Mouse (Mus musculus): ENCODE results near the gene Peli2.
A peak's percentile ranks its signal among the peaks of the same experiment; 100 is the strongest.

Gene Peli2

DNA sequence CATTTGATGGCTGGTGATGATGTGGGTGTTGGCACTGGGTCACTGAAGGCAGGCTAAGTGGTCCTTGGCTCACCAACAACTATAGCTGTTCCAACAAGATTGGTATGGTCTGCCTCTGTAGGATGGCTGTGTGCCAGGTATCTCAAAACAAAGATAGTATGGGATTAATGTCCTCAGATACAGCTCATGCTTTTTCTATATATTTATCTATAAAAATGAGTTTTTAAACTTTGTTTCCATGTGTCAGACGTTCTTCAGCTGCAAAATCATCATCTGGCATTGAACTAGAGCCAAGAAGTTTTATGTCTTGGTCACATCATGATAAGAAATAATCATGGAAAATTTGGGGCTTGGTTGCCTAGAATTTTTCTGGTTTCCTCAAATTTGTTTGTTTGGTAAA is 157.7 kb downstream of the Peli2 start:
- no peak for DNase-seq (ENCODE audit: low read depth in 2 of 2, low spot score in 2 of 2)

GRCm38 (mm10) chr14:48286949-48287348 is 166.3 kb downstream of the Peli2 start:
- no peak for DNase-seq (ENCODE audit: low read depth in 2 of 2, low spot score in 2 of 2)

DNA sequence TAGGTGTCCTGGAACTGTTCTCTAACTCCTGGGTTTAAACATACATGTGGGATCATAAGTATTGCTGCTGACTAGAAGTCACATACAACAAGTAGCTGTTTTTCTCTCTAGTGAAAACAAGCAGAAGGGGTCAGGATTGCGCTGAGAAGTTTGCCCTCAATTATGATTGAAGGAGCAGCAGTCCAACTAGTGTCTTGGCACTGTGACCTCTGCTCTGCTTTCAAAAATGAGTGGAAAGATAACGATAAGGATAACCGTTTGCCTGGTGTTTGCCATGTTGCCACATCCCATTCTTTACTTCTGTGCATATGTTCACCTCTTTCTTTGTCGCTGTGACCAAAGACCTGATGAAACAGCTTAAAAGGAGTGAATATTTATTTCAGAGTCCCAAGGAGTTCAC is 167.0 kb downstream of the Peli2 start:
- DNase-seq (ENCODE audit: low read depth in 2 of 2, low spot score in 2 of 2): no peak

- DNase-seq (ENCODE audit: low read depth in 2 of 2, low spot score in 2 of 2): no peak
Measured at GRCm38 (mm10) chr14:48288600-48288999, 168.0 kb downstream of the Peli2 start.

DNA sequence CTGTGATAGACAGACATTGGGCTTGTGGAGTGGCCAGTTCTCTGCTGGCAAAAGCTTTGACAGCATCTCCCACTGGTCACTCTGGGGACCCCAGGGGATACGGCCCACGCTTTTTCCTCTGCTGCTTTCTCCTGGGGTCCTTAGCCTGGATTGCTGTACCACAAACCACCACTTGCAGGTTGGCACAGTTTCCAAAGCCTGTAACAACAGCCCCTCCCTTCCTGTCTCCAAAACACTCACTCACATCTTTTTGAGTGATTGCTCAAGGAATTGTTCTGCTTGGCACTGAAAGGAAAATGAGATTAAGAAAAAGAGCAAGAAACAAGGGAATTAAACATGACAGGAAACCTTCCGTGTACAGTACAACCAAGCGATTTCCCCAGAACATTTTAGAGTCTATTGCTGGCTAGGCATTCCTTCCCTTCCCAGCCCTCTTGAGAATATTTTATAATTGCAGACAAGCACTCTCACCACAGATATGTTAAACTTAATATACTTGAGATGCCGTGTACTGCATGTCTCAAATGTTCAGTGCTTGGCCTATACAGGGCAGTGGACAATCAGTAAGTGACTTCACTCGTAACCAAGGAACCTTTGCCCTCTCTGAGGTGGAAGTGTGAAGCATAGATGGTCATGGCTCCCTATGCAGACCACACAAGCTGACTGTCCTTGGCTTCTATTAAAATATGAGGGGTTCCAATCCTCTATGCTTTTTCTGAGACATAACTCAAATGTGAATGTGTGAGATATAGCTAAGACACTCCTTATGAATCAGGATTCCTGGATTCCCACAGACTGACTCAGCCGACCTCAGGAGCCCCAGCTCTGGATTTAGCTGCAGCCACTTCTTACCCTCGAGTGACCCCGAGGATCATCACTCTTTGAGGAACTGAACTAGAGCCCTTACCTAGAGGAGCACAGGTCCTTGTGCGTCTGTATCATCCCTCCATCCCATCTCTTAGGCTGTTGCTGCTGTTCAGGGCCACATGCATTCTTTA is 169.3 kb downstream of the Peli2 start:
- no peak for DNase-seq (ENCODE audit: low read depth in 2 of 2, low spot score in 2 of 2)

GRCm38 (mm10) chr14:48293498-48293897 is 172.9 kb downstream of the Peli2 start:
- no peak for DNase-seq (ENCODE audit: low read depth in 2 of 2, low spot score in 2 of 2)

- DNase-seq (ENCODE audit: low read depth in 2 of 2, low spot score in 2 of 2): no peak
Measured at GRCm38 (mm10) chr14:48295410-48295809, 174.8 kb downstream of the Peli2 start.

- DNase-seq (ENCODE audit: low read depth in 2 of 2, low spot score in 2 of 2): no peak
Measured at GRCm38 (mm10) chr14:48295815-48296271, 175.2 kb downstream of the Peli2 start.

- no peak for DNase-seq (ENCODE audit: low read depth in 2 of 2, low spot score in 2 of 2)
Measured at GRCm38 (mm10) chr14:48296820-48297219, 176.2 kb downstream of the Peli2 start.

DNA sequence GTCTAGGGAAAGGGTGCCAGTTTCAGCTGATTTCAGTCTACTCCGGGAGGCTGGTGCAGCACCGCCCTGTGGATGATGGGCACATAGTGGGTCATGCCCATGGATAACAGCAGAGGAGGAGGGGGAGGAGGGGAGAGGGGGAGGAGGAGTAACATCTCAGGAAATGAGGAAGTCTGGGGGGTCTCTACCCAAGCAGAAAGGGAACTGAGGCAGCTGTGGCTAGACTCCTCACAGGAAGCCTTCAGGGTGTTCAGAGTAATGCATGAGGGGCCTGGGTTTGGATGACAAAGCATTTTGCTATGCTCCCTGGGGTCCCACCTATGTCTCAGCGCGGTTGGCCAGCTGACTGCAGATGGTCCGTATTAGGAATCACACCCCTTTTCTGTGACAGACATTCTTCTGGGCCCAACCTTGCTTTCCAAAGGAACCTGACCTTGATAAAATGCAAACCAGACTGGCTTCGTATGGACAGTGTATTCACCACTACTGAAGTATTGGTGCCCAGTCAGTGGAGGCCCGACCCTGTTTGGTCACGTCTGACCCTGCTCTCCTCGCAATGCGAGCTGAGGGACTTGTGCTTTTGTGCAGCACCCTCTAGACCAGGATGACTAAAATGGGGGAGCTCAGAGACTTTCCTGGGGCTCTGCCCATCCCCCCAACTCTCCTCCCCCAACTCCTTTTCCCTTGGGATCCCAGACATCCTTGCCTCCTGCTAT is 182.0 kb downstream of the Peli2 start:
- no peak for DNase-seq (ENCODE audit: low read depth in 2 of 2, low spot score in 2 of 2)

GRCm38 (mm10) chr14:48303235-48303634 is 182.6 kb downstream of the Peli2 start:
- no peak for DNase-seq (ENCODE audit: low read depth in 2 of 2, low spot score in 2 of 2)

DNA sequence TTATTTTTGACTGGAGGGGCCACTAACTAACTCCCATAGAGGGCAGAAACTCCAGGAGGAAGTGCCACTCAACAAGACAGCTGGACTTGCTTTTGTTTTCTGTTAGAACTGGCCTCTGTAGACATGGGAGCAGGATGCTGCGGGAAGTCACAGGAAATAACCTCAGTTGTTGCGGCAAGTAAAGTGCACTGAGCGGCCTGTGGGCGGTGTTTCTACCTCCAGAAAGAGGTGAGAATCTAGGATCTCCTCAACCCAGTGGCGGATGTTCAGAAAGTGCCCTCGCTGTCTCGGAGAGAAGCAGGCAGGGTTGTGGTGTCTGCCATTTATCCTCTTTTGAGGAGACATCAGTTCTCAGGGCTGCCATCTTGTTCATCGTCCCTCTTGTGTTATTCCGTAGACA is 183.2 kb downstream of the Peli2 start:
- peak; percentile 14 to 29 for DNase-seq (ENCODE audit: low read depth in 2 of 2, low spot score in 2 of 2)

DNA sequence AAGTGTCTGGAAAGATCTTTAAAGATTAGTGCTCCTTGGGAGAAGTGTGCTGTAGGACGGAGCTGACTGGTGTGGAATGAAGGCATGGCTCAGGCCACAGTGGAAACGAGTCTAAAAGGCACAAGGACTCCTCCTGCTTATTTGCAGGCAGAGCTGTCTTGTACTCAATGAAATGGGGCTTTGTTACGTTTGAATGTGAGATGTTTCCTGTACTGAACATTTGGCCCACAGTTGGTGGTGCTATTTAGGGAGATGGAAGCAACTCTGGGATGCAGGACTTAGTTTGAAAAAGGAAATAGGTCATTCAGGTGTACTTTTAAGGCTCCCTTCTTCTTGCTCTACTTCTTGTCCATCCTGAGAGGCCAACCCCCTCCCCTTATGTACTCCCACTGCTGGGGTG is 192.6 kb downstream of the Peli2 start:
- DNase-seq (ENCODE audit: low read depth in 2 of 2, low spot score in 2 of 2): no peak

GRCm38 (mm10) chr14:48316396-48316795 is 195.8 kb downstream of the Peli2 start:
- no peak for DNase-seq (ENCODE audit: low read depth in 2 of 2, low spot score in 2 of 2)

DNA sequence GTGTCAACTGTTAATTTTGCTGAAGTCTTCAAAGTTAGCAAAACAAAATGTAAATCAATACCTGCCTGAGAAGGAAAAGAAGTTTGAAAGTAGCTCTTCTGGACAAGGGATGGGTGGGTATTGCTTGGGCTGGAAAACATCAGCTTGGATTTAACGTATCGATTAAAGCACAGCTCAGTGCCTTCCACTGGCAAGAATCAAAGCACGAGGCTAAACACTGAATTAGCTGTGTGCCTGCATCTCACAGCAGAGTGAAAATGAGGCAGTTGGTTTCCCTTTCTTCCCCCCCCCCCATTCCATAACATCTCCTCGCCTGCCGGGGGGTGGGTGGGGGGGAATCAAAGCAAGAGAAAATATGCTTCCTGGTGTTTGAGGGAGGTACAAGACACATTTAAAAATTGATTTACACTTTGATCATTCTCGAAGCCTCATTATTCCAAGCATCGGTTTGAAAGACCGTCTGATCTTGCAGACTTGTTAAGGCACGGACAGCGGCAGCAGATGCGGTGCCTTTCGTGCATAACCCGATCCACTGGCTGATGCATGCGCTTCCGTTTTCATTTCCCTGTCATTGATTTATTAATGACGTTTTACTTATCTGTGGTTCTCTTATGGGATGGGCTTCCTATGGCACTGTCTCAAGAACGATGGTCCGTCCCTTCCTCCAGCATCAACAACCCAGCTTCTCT is 203.3 kb downstream of the Peli2 start:
- DNase-seq (ENCODE audit: low read depth in 2 of 2, low spot score in 2 of 2): no peak

GRCm38 (mm10) chr14:48324460-48324850 is 203.8 kb downstream of the Peli2 start:
- no peak for DNase-seq (ENCODE audit: low read depth in 2 of 2, low spot score in 2 of 2)

DNA sequence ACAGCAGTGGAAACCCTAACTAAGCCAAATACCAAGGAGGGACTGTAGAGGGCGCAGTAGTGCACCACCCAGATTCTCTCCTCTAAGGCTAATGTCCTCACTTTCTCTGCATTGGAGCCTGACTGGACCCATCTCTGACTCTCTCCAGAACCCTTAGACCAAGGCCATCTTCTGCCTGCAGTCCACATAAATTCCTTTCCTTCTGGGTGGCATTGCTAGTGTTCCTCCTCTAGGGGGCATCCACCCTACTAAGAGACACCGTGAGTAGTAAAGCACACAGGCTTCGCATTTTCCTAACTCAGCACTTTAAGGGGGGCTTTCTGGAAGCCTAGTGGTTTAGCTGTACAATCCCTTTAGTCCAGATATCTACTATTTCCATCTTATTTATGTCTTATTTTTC is 207.1 kb downstream of the Peli2 start:
- no peak for DNase-seq (ENCODE audit: low read depth in 2 of 2, low spot score in 2 of 2)

- no peak for DNase-seq (ENCODE audit: low read depth in 2 of 2, low spot score in 2 of 2)
Measured at GRCm38 (mm10) chr14:48329716-48330365, 209.2 kb downstream of the Peli2 start.
